Mouse (Mus musculus) MEL (cell line): ENCODE measurements around the gene Frmd4b. TPM values are rescaled to one million over a fixed set of nuclear protein-coding genes. Genes with fewer than 3 reads are reported as not detected.
A peak's percentile ranks its signal among the peaks of the same experiment; 100 is the strongest.

Source experiments
- DNase-seq: peaks from one replicate; pipeline ENCODE4 v3.0.0; 2011; ENCODE audit warnings: low read depth, low spot score
- H3K27ac ChIP-seq: 2 replicates; pipeline ENCODE4 v1.5.1; 2012; ENCODE audit warnings: low read depth, mild to moderate bottlenecking, control low read depth, low read length, moderate library complexity; ENCODE audit not compliant: control insufficient read depth
- H3K27me3 ChIP-seq, 2 experiments: fragments of 150-350 bp in 1 of 2; sonication (generic) in 1 of 2; 2 replicates each; pipeline ENCODE4 v1.6.1; 2012; ENCODE audit warnings: low read length in 2 of 2, mild to moderate bottlenecking in 2 of 2, improper control_type of control experiment in 1 of 2, moderate library complexity in 1 of 2; ENCODE audit not compliant: insufficient read depth in 2 of 2, control insufficient read depth in 1 of 2
- H3K36me3 ChIP-seq, 2 experiments: 2 replicates each; pipeline ENCODE4 v1.6.1; 2012 to 2014; ENCODE audit warnings: low read length in 2 of 2, improper control_type of control experiment in 1 of 2, inconsistent platforms in 1 of 2, mild to moderate bottlenecking in 1 of 2; ENCODE audit not compliant: insufficient read depth in 2 of 2, control insufficient read depth in 1 of 2
- H3K4me1 ChIP-seq, 2 experiments: fragments of 150-350 bp in 1 of 2; sonication (generic) in 1 of 2; 2 replicates each; pipeline ENCODE4 v1.6.1; 2012; ENCODE audit warnings: low read length in 2 of 2, improper control_type of control experiment in 1 of 2, mild to moderate bottlenecking in 1 of 2; ENCODE audit not compliant: insufficient read depth in 2 of 2, control insufficient read depth in 1 of 2
- H3K4me3 ChIP-seq, 2 experiments: fragments of 150-350 bp in 1 of 2; sonication (generic) in 1 of 2; 2 replicates each; pipeline ENCODE4 v1.5.1; 2012; ENCODE audit warnings: low read depth in 2 of 2, low read length in 2 of 2, mild to moderate bottlenecking in 2 of 2, moderate library complexity in 2 of 2, control low read depth in 1 of 2, improper control_type of control experiment in 1 of 2; ENCODE audit not compliant: control insufficient read depth in 1 of 2, insufficient read depth in 1 of 2
- H3K79me2 ChIP-seq: 2 replicates; pipeline ENCODE4 v1.6.1; 2012; ENCODE audit warnings: mild to moderate bottlenecking, low read length, moderate library complexity; ENCODE audit not compliant: control insufficient read depth, poor library complexity, insufficient read depth
- H3K9ac ChIP-seq: 2 replicates; pipeline ENCODE4 v1.6.1; 2012; ENCODE audit warnings: low read depth, mild to moderate bottlenecking, control low read depth, low read length, moderate library complexity; ENCODE audit not compliant: control insufficient read depth, poor library complexity, severe bottlenecking
- H3K9me3 ChIP-seq: fragments of 150-350 bp; sonication (generic); replicated peaks from 2 replicates; pipeline ENCODE4 v1.6.1; 2012; ENCODE audit warnings: mild to moderate bottlenecking, low read length, improper control_type of control experiment, moderate library complexity; ENCODE audit not compliant: insufficient read depth
- CHD2 ChIP-seq: IDR thresholded peaks from 2 replicates; pipeline ENCODE4 v1.6.1; 2011; ENCODE audit warnings: low read length, improper control_type of control experiment
- ELF1 ChIP-seq: IDR thresholded peaks from 2 replicates; pipeline ENCODE4 v1.6.1; 2014; ENCODE audit warnings: low read depth, mild to moderate bottlenecking, inconsistent platforms, low read length, improper control_type of control experiment, moderate library complexity
- ETS1 ChIP-seq: IDR thresholded peaks from 2 replicates; pipeline ENCODE4 v1.6.1; 2012; ENCODE audit warnings: low read depth, mild to moderate bottlenecking, inconsistent platforms, low read length, improper control_type of control experiment, moderate library complexity
- HCFC1 ChIP-seq: IDR thresholded peaks from 2 replicates; pipeline ENCODE4 v1.6.1; 2012; ENCODE audit warnings: low read depth, mild to moderate bottlenecking, inconsistent platforms, low read length, improper control_type of control experiment, moderate library complexity
- KAT2A ChIP-seq: conservative IDR thresholded peaks from 2 replicates; pipeline ENCODE4 v1.6.1; 2012; ENCODE audit warnings: low read depth, low read length, improper control_type of control experiment, inconsistent platforms
- MAFK ChIP-seq: IDR thresholded peaks from 2 replicates; pipeline ENCODE4 v1.6.1; 2011; ENCODE audit warnings: low read depth, mild to moderate bottlenecking, low read length, improper control_type of control experiment, borderline replicate concordance
- MAX ChIP-seq: IDR thresholded peaks from 2 replicates; pipeline ENCODE4 v1.6.1; 2011; ENCODE audit warnings: low read length, improper control_type of control experiment
- MXI1 ChIP-seq: IDR thresholded peaks from 2 replicates; pipeline ENCODE4 v1.6.1; 2011; ENCODE audit warnings: mild to moderate bottlenecking, low read depth, low read length, improper control_type of control experiment
- MYB ChIP-seq: IDR thresholded peaks from 2 replicates; pipeline ENCODE4 v1.6.1; 2011; ENCODE audit warnings: mild to moderate bottlenecking, low read depth, low read length, improper control_type of control experiment
- NELFE ChIP-seq: IDR thresholded peaks from 2 replicates; pipeline ENCODE4 v1.6.1; 2011; ENCODE audit warnings: low read depth, low read length, improper control_type of control experiment
- POLR2AphosphoS2 ChIP-seq: IDR thresholded peaks from 2 replicates; pipeline ENCODE4 v1.6.1; 2011; ENCODE audit warnings: low read length, improper control_type of control experiment
- RCOR1 ChIP-seq: IDR thresholded peaks from 2 replicates; pipeline ENCODE4 v1.6.1; 2012; ENCODE audit warnings: low read depth, mild to moderate bottlenecking, inconsistent platforms, low read length, improper control_type of control experiment
- SMC3 ChIP-seq: IDR thresholded peaks from 2 replicates; pipeline ENCODE4 v1.6.1; 2011; ENCODE audit warnings: low read depth, low read length, improper control_type of control experiment
- TAL1 ChIP-seq: IDR thresholded peaks from 2 replicates; pipeline ENCODE4 v1.6.1; 2012; ENCODE audit warnings: mild to moderate bottlenecking, inconsistent platforms, low read length, moderate library complexity, mixed read lengths
- TBP ChIP-seq: IDR thresholded peaks from 2 replicates; pipeline ENCODE4 v1.8.0; 2011; ENCODE audit warnings: low read depth, low read length, improper control_type of control experiment
- TCF12 ChIP-seq: IDR thresholded peaks from 2 replicates; pipeline ENCODE4 v1.6.1; 2014; ENCODE audit warnings: low read depth, mild to moderate bottlenecking, inconsistent platforms, low read length, improper control_type of control experiment, moderate library complexity
- USF2 ChIP-seq, 2 experiments: IDR thresholded peaks; 2 replicates each; pipeline ENCODE4 v1.6.1; 2011 to 2012; ENCODE audit warnings: improper control_type of control experiment in 2 of 2, low read length in 2 of 2, borderline replicate concordance in 1 of 2, inconsistent platforms in 1 of 2, low read depth in 1 of 2, mild to moderate bottlenecking in 1 of 2; ENCODE audit not compliant: insufficient read depth in 1 of 2
- ZNF384 ChIP-seq: IDR thresholded peaks from 2 replicates; pipeline ENCODE4 v1.6.1; 2012; ENCODE audit warnings: low read depth, mild to moderate bottlenecking, inconsistent platforms, low read length, improper control_type of control experiment
- polyA plus RNA-seq, 2 experiments: library from polyadenylated mRNA; stranded (reverse) in 1 of 2; unstranded in 1 of 2; fragments of >175 nt in 1 of 2; fragments of >200 nt in 1 of 2; gene quantifications; 2 replicates each; pipeline versions ENCODE4 v1.2.1 to v1.2.4; 2012; ENCODE audit warnings: low replicate concordance in 2 of 2, low read depth in 1 of 2; ENCODE audit not compliant: insufficient read length in 2 of 2, insufficient read depth in 1 of 2, missing spikeins in 1 of 2
- total RNA-seq: library from RNA; depleted of rRNA; stranded (reverse); fragments of 300-350 nt; gene quantifications from 2 replicates; pipeline ENCODE4 v1.2.3, GENCODE M21; 2012

Frmd4b gene
- total and polyA plus RNA-seq, 3 experiments: 0.18 TPM; not detected in 2

DNA sequence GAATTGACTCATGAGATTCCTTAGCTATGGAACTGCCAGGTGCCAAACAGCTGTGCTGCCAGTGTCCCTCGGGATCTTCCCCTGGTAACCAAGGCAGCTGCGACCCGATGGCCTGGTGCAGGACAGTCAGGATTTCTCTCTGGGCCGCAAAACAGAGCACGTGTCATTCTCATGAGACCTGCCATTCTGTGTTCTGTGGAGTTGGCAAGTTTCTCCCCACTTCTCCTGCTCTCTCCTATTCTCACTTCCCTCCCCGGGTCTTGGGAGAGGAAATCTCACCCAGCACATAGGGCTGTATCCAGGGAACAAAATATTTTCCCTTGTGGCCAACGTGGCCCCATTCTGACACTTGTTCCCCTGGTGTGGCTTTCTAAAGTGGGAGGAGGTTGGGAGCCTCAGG, 176.0 kb downstream of the Frmd4b start:
- no peaks in the 10 kb centered on the region for H3K9me3 ChIP-seq
- H3K4me3 ChIP-seq: no peak overlapping the region
- no peak for DNase-seq
- H3K27me3 ChIP-seq: no peaks in the 10 kb centered on the region; a peak in 1 of 4 replicates
- TF ChIP-seq USF2 (IDR thresholded peaks at IDR 0.05; ENCODE audit: borderline replicate concordance in 1 of 2, insufficient read depth in 1 of 2, low read depth in 1 of 2, low read length in 2 of 2): no peak
- TF ChIP-seq KAT2A: no peak
- TF ChIP-seq ETS1: no peak
- H3K4me1 ChIP-seq: no peaks in the 10 kb centered on the region
- no peak overlapping the region for H3K9ac ChIP-seq
- H3K79me2 ChIP-seq: no peaks in the 10 kb centered on the region
- no peaks in the 10 kb centered on the region for H3K36me3 ChIP-seq
- no peak overlapping the region for H3K27ac ChIP-seq

DNA sequence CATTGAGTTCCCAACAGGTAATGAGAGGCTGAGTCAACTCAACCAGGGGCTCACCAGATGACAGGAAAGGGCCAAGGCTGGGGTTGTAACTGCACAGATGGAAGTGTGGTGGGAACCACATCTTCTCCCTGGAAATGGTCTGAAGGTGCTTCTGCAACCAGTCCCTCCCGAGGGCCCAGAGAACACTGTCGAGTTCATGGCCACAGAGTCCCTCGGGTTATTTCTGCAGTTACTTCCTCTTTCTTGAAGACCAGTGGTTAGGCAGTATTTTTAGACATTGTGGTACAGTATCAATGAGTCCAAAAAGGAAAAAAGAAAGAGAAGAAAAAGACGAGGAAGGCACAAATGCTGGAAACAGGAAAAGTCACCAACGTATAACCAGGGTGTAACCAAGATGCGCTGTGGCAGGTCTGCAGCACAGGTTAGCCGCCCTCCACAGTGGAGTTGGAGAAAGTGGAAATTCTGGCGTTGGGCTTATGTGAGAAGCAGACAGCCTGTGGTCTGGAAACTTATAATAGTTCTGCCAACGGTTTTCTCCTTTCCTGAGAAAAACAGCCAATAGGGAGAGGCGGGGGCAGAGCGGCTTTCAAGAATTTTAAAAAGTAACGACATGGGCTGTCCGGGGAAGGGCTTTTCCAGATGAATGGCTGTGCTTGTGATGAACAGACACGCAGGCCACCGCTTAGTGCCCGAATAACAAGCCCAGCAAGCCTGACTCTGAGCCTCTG, 178.3 kb downstream of the Frmd4b start:
- no peaks in the 10 kb centered on the region for H3K9me3 ChIP-seq
- no peaks in the 10 kb centered on the region for H3K4me1 ChIP-seq
- H3K4me3 ChIP-seq: no peak overlapping the region
- H3K9ac ChIP-seq: no peak overlapping the region
- H3K27me3 ChIP-seq: no peaks in the 10 kb centered on the region; a peak in 1 of 4 replicates
- peak; percentile 6 for DNase-seq
- no peak overlapping the region for H3K27ac ChIP-seq
- H3K36me3 ChIP-seq: no peaks in the 10 kb centered on the region
- no peaks in the 10 kb centered on the region for H3K79me2 ChIP-seq
- TF ChIP-seq TCF12 (no peak), POLR2AphosphoS2 (no peak), RCOR1 (no peak), MAFK (no peak), MYB (no peak), USF2 (IDR thresholded peaks at IDR 0.05; ENCODE audit: borderline replicate concordance in 1 of 2, insufficient read depth in 1 of 2, low read depth in 1 of 2, low read length in 2 of 2) (no peak), HCFC1 (no peak), ELF1 (no peak), MXI1 (no peak), SMC3 (no peak), MAX (no peak), TBP (no peak), NELFE (no peak), ZNF384 (no peak), CHD2 (no peak), TAL1 (no peak), KAT2A (no peak)
